Mouse (Mus musculus): ENCODE results near the gene Klhdc8a.
"Not testable (repeated sequence)": the region's sequence is repeated elsewhere in the genome, so short reads cannot be mapped to it uniquely, and the experiment has no call there.

The Klhdc8a gene

GRCm38 (mm10) chr1:132346951-132347350 lies 48.5 kb downstream of the Klhdc8a start:
- DNase-seq = no peak

- no peak for DNase-seq
These were observed 50.0 kb downstream of the Klhdc8a start for GRCm38 (mm10) chr1:132348401-132348800.

DNA sequence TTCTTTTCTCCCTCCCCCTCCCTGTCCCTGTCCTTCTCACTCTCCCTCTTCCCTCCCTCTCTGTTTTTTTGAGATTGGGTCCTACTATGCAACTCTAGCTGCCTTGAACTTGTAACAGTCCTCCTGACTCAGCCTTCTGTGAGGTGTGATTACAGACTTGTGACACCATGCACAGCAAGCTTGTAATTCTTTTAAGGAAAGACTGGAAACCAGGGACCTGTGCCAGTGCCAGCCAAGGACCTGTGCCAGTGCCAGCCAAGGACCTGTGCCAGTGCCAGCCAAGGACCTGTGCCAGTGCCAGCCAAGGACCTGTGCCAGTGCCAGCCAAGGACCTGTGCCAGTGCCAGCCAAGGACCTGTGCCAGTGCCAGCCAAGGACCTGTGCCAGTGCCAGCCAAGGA lies 50.6 kb downstream of the Klhdc8a start:
- DNase-seq = not testable (repeated sequence)

DNA sequence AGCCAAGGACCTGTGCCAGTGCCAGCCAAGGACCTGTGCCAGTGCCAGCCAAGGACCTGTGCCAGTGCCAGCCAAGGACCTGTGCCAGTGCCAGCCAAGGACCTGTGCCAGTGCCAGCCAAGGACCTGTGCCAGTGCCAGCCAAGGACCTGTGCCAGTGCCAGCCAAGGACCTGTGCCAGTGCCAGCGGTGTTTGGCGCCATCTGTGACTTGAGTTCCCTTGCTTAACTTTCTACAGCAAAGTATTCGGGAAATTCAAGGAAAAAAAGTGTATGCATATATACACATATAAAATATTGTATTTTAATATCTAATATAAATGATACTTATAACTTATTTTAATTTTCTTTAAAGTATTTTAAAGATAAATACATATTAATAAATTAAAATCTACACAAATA lies 51.2 kb downstream of the Klhdc8a start:
- DNase-seq = not testable (repeated sequence)

DNA sequence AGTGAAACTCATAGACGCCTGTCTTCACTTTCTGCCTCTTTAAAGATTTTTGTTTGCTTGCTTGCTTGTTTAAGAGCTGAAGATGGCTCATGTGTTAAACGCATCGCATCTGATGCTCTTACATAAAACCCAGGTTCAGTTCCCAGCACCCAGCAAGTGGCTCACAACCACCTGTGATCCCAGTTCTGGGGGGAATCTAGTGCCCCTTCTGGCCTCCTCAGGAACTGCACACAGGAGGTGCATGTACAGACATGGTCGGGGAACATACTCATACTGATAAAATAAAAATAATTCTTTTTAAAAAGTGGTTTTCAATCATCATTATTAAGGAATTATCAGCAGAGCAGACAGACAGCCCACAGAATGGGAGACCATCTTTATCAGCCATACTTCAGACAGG lies 52.6 kb downstream of the Klhdc8a start:
- DNase-seq = no peak

GRCm38 (mm10) chr1:132353389-132353788 lies 55.0 kb downstream of the Klhdc8a start:
- DNase-seq = no peak

- no peak for DNase-seq
These were observed 55.8 kb downstream of the Klhdc8a start for GRCm38 (mm10) chr1:132354234-132354633.

- no peak for DNase-seq
These were observed 56.8 kb downstream of the Klhdc8a start for GRCm38 (mm10) chr1:132355162-132355601.

DNA sequence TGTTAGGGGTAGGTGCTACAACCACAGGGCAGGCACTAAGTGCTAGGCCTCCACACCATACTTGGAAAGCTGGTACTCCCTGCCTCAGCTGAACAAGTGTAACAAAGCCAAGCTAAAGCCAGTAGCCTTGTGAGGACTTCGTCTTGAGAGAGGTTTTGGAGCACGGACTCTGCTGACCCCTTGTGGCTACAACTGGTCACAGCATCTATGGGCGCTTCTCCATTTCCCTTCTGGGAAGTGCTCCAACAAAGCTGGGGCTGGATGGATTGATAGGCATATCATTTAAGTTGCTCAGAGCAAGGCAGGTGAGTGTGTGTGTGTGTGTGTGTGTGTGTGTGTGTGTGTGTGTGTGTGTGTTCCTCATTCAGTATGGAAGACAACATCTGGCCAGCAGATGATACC lies 57.4 kb downstream of the Klhdc8a start:
- peak; percentile 89 for DNase-seq

GRCm38 (mm10) chr1:132356841-132357240 lies 58.4 kb downstream of the Klhdc8a start:
- no peak for DNase-seq

Data from cerebellum, adult 8-10 months (tissue).